Mouse (Mus musculus): ENCODE results near the gene Sgms2. TPM values are rescaled to one million over a fixed set of nuclear protein-coding genes. Genes with fewer than 3 reads are reported as not detected.

Gene Sgms2
- total and polyA plus RNA-seq, 3 experiments: not detected

GRCm38 (mm10) chr3:131516332-131516999 is 25.3 kb upstream of the Sgms2 start:
- TF ChIP-seq MYC (IDR thresholded peaks at IDR 0.05; ENCODE audit: low read depth, low read length): no peak
- TF ChIP-seq TBP (conservative IDR thresholded peaks at IDR 0.05; ENCODE audit: low read depth, low read length): no peak
- no peak for TF ChIP-seq USF1 (IDR thresholded peaks at IDR 0.05; ENCODE audit: low read depth, low read length)
- no peak for TF ChIP-seq E2F4 (IDR thresholded peaks at IDR 0.05; ENCODE audit: insufficient replicate concordance, low read depth, low read length)
- no peak for TF ChIP-seq GABPA (IDR thresholded peaks at IDR 0.05; ENCODE audit: insufficient replicate concordance, low read depth, low read length)
- TF ChIP-seq MAZ (IDR thresholded peaks at IDR 0.05; ENCODE audit: low read depth, low read length): no peak
- Histone ChIP-seq H3K27me3 (replicated peaks) (no peaks in the 10 kb centered on the region), H3K4me3 (replicated peaks in 1 of 3; ENCODE audit: low read depth in 2 of 3, low read length in 2 of 3, poor library complexity in 1 of 3) (no peak overlapping the region), H3K4me2 (ENCODE audit: insufficient read depth, low read depth, poor library complexity, severe bottlenecking) (no peak overlapping the region), H3K79me2 (replicated peaks; ENCODE audit: control insufficient read depth, extremely low read depth, insufficient read depth, poor library complexity, severe bottlenecking) (no peaks in the 10 kb centered on the region), H3K9ac (ENCODE audit: insufficient read depth, low read depth) (no peak overlapping the region), H3K4me1 (ENCODE audit: control insufficient read depth in 1 of 2, insufficient read depth in 2 of 2) (no peaks in the 10 kb centered on the region), H3K36me3 (replicated peaks in 1 of 2; ENCODE audit: control insufficient read depth in 1 of 2, insufficient read depth in 1 of 2, low read length in 1 of 2) (no peaks in the 10 kb centered on the region), H3K27ac (ENCODE audit: insufficient read depth, low read depth) (no peak overlapping the region), H3K9me3 (replicated peaks; ENCODE audit: low read length) (no peaks in the 10 kb centered on the region)
- no peak for DNase-seq (ENCODE audit: extremely low read depth)
- dilution Hi-C loops (cut with MboI; ENCODE audit: extremely low pct_ligation_motif_present, extremely low pct_unique_long_range_greater_than_20kb, low sequenced_read_pairs): no loop called here
- in situ Hi-C loops (cut with MboI; ENCODE audit: low pct_ligation_motif_present, low pct_unique_long_range_greater_than_20kb, low sequenced_read_pairs): no loop called here

DNA sequence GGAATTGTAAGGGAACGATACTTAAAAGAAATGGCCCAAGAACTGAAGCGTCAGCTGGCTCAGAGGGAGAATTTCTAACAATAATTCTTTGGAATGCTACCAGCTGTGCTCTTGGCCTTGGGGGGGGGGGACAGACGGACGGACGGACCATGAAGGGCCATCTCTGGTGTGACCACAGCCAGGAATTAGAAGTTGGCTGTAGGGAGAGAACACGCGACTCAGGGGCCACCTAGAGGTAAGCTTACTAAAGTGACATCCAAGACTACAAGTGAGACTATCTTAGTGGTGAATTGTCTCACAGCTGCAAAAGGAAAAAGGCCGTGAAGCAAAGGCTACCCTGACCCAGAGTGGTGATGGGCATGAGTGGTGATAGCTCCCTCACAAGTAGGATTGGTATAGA is 20.4 kb upstream of the Sgms2 start:
- DNase-seq (ENCODE audit: extremely low read depth): no peak
- Histone ChIP-seq H3K4me1 (ENCODE audit: control insufficient read depth in 1 of 2, insufficient read depth in 2 of 2) (peaks cover 0 to 7% of the 10 kb centered on the region in 2 experiments; a peak in 2 of 4 replicates), H3K27ac (ENCODE audit: insufficient read depth, low read depth) (no peak overlapping the region), H3K4me2 (ENCODE audit: insufficient read depth, low read depth, poor library complexity, severe bottlenecking) (no peak overlapping the region), H3K36me3 (replicated peaks in 1 of 2; ENCODE audit: control insufficient read depth in 1 of 2, insufficient read depth in 1 of 2, low read length in 1 of 2) (no peaks in the 10 kb centered on the region), H3K4me3 (replicated peaks in 1 of 3; ENCODE audit: low read depth in 2 of 3, low read length in 2 of 3, poor library complexity in 1 of 3) (no peak overlapping the region), H3K9ac (ENCODE audit: insufficient read depth, low read depth) (no peak overlapping the region), H3K27me3 (replicated peaks) (no peaks in the 10 kb centered on the region), H3K9me3 (replicated peaks; ENCODE audit: low read length) (no peaks in the 10 kb centered on the region), H3K79me2 (replicated peaks; ENCODE audit: control insufficient read depth, extremely low read depth, insufficient read depth, poor library complexity, severe bottlenecking) (no peaks in the 10 kb centered on the region)
- dilution Hi-C loops (cut with MboI; ENCODE audit: extremely low pct_ligation_motif_present, extremely low pct_unique_long_range_greater_than_20kb, low sequenced_read_pairs) (no loop called here), in situ Hi-C loops (cut with MboI; ENCODE audit: low pct_ligation_motif_present, low pct_unique_long_range_greater_than_20kb, low sequenced_read_pairs) (no loop called here)
- TF ChIP-seq UBTF (IDR thresholded peaks at IDR 0.05; ENCODE audit: low read depth, low read length): no peak
- no peak for TF ChIP-seq BHLHE40 (IDR thresholded peaks at IDR 0.05; ENCODE audit: low read depth, low read length)
- no peak for TF ChIP-seq MEF2A (IDR thresholded peaks at IDR 0.05; ENCODE audit: borderline replicate concordance, low read depth, low read length)
- peak; percentile 65 for TF ChIP-seq SMC3 (IDR thresholded peaks at IDR 0.05; ENCODE audit: low read depth, low read length)
- no peak for TF ChIP-seq HCFC1 (IDR thresholded peaks at IDR 0.05; ENCODE audit: low read depth, low read length)
- TF ChIP-seq TCF12 (IDR thresholded peaks at IDR 0.05; ENCODE audit: low read depth, low read length): no peak
- TF ChIP-seq MAX (IDR thresholded peaks at IDR 0.05; ENCODE audit: low read length): no peak
- no peak for TF ChIP-seq NELFE (IDR thresholded peaks at IDR 0.05; ENCODE audit: low read depth, low read length)
- TF ChIP-seq CHD2 (IDR thresholded peaks at IDR 0.05; ENCODE audit: low read length): no peak
- no peak for TF ChIP-seq ZNF384 (IDR thresholded peaks at IDR 0.05; ENCODE audit: low read depth, low read length)
- peak in 1 of 2 experiments; percentile 67; a peak in 2 of 4 replicates for TF ChIP-seq CTCF (conservative IDR thresholded peaks at IDR 0.05 in 1 of 2, IDR thresholded peaks at IDR 0.05 in 1 of 2; ENCODE audit: low read depth in 2 of 2, low read length in 2 of 2)
- no peak for TF ChIP-seq NRF1 (IDR thresholded peaks at IDR 0.05; ENCODE audit: low read depth, low read length)
- TF ChIP-seq JUN (IDR thresholded peaks at IDR 0.05; ENCODE audit: insufficient read depth, low read depth, low read length): no peak
- TF ChIP-seq KAT2A (IDR thresholded peaks at IDR 0.05; ENCODE audit: insufficient replicate concordance, low read length): no peak
- TF ChIP-seq RCOR1 (conservative IDR thresholded peaks at IDR 0.05; ENCODE audit: low read depth, low read length): no peak
- no peak for TF ChIP-seq EP300 (IDR thresholded peaks at IDR 0.05; ENCODE audit: low read length)
- TF ChIP-seq RAD21 (IDR thresholded peaks at IDR 0.05; ENCODE audit: low read depth, low read length): peak; percentile 59
- TF ChIP-seq PAX5 (IDR thresholded peaks at IDR 0.05; ENCODE audit: low read length): no peak
- no peak for TF ChIP-seq POLR2AphosphoS2 (IDR thresholded peaks at IDR 0.05; ENCODE audit: low read depth, low read length)
- TF ChIP-seq ETS1 (conservative IDR thresholded peaks at IDR 0.05; ENCODE audit: low read depth, low read length): no peak
- no peak for TF ChIP-seq USF1 (IDR thresholded peaks at IDR 0.05; ENCODE audit: low read depth, low read length)

Data from CH12.LX (cell line).